Mouse (Mus musculus) lung, postnatal 4 days (tissue): ENCODE measurements around the gene Phf2.

Experiments
- DNase-seq, 2 experiments: peaks; one replicate each; pipeline ENCODE4 v3.0.0; 2021

Phf2 gene

DNA sequence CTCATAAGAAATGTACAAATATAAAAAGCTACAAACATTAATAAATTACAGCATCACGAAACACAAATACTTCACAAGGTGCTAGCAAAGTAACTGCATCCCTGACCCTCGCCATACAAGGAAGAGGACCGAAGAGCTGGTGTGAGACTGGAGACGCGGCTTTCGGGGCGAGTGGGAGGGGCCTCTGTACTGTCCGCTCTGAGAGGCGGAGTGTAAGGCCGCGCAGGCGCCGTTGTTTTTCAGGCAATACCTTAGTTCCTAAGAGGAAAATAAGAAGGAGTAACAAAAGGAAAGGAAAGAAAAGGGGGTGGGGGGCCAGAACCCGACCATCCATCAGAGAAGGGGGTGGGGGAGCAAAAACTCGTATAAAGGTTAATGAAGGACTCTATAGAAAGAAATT, 68.7 kb downstream of the Phf2 start:
- DNase-seq = peak in 1 of 2 experiments; percentile 14

GRCm38 (mm10) chr13:48800850-48801546, 69.9 kb downstream of the Phf2 start:
- peak; percentile 62 to 75 for DNase-seq

- DNase-seq = peak; percentile 20 to 55
These were observed 72.6 kb downstream of the Phf2 start for GRCm38 (mm10) chr13:48798256-48798771.

- DNase-seq = no peak
These were observed 74.0 kb downstream of the Phf2 start for GRCm38 (mm10) chr13:48796906-48797305.

DNA sequence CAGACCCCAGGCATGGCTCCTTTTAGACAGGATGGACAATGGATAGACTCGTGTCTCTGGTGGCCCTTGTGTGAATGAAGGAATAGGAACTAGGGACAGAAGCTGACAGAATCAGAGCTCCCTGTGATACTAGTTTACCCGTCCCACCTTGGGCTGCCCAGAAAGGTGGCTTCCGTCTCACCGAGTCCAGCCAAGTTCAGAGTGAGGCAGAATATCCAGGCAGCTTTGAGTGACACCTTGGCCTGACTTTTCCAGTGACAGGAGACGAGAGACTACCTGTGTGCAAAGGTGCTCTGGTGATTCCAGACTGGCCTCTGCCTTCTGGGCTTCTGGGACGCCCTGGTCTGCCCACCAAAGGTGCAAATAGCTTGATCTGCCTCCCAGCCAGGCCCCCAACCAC, 75.2 kb downstream of the Phf2 start:
- DNase-seq = peak in 1 of 2 experiments; percentile 20

- DNase-seq = no peak
These were observed 86.2 kb downstream of the Phf2 start for GRCm38 (mm10) chr13:48784594-48785298.

- no peak for DNase-seq
These were observed 86.8 kb downstream of the Phf2 start for GRCm38 (mm10) chr13:48784151-48784550.

GRCm38 (mm10) chr13:48782727-48783725, 87.9 kb downstream of the Phf2 start:
- DNase-seq = peak; percentile 67 to 82

- DNase-seq = no peak
These were observed 90.4 kb downstream of the Phf2 start for GRCm38 (mm10) chr13:48780345-48781010.

GRCm38 (mm10) chr13:48779592-48780344, 91.2 kb downstream of the Phf2 start:
- DNase-seq = peak in 1 of 2 experiments; percentile 45

DNA sequence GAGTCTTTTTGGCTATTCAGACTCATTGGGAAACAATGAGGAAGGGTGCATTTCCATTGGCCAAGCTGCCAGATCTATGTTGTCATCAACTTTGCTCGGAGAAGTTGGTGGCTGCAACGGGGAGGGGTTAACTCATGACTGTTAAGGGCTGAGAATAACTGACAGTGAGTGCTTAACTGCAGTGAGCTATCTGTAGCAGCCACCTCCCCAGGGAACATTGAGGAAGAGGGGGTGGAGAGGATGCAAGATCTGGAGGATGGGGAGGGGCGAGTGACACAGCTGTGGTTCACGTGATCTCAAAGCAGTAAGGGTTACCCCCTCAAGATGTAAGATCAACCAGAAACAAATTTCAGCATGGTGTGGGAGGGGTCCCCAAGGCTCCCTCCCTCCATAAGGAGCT, 92.8 kb downstream of the Phf2 start:
- DNase-seq = no peak

DNA sequence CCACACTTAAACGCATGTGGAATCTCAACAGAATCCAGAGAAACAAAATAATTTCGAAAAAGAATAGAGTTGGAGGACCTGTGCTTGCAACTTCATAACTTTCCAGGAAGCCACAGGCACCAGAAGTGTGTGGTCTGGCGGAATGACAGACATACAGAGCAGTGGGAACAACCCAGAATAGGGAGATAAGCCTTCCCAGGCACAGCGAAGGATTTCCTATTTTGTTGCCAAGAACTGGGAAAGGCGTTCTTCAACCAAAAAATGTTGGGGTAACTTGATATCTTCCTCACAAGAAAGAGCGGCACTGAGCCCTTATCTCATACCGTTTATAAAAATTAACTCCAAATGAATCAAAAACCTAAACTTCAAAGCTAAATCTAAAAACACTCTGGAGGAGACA, 96.4 kb downstream of the Phf2 start:
- no peak for DNase-seq

- peak in 1 of 2 experiments; percentile 7 for DNase-seq
These were observed 102.8 kb downstream of the Phf2 start for GRCm38 (mm10) chr13:48768109-48768508.

DNA sequence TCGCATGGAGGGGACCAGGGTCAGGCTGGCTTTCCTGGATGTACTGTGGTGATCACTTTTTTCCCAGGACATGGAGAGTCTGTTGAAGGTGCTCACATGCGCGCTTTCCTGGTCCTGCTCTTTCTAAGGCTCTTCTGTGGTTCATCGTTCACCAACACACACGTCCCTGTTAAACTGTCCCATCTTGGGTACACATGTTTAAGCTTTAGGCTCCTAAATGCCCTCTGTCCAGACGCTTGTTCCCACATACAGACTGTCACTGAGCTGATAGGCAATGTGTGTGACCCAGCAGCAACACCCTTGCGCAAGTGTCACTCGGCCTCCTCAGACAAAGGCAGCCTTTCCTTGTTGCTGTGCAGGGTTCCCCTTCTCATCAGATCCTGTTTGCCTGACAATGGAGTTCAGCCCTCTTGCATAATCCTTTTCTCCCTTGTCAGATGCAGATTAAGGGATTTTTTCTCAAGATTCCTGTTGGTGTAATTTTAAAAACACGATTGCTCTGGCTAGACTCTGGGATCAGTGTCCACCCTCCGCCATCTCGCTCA, 107.1 kb downstream of the Phf2 start:
- DNase-seq = no peak

DNA sequence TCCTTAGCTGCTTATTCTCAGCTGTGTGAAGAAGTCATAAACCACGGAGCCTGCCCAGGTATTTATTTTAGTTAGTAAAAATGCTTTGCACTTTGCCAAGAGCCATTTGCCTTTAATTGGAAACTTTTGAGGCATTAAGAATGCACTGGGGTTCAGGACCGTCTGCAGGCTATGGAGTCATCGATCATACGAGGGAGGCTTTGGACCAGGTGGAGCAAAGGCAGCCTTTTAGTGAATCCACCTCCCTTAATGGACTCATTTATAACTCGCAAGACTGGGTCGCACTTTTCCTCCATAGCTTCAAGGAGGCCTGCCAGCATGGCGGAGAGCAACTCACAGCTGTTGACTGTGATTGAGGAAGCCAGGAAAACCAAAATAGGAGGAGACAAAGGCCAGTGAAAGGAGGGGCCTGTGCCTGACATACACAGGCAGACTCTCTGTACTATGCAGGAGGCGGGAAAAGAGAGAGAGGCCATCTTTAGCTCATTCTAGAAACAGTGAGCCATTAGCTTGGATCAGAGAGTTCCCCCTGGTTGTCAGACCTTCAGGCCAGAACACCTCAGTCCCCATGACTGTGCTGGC, 110.0 kb downstream of the Phf2 start:
- DNase-seq = no peak

GRCm38 (mm10) chr13:48756769-48757168, 114.2 kb downstream of the Phf2 start:
- no peak for DNase-seq
